Mouse (Mus musculus) neural tube, embryonic 14.5 days (tissue): ENCODE data around the gene Gm21987. TPM values are rescaled to one million over a fixed set of nuclear protein-coding genes. Genes with fewer than 3 reads are reported as not detected.

ENCODE experiments used
- ATAC-seq: fragments of 200-750 bp; cut with Nextera tagmentation; 2 replicates; pipeline ENCODE4 v1.8.0; 2017; ENCODE audit warnings: low read depth, mild to moderate bottlenecking, moderate TSS enrichment, moderate library complexity
- H3K27ac ChIP-seq: fragments of 300-500 bp; sonication (generic); 2 replicates; pipeline ENCODE4 v1.5.1; 2014; ENCODE audit warnings: low read depth, mild to moderate bottlenecking, control low read depth, low read length, moderate library complexity, mixed read lengths
- H3K27me3 ChIP-seq: fragments of 300-500 bp; sonication (generic); 2 replicates; pipeline ENCODE4 v1.6.1; 2014; ENCODE audit warnings: low read length; ENCODE audit not compliant: control insufficient read depth, insufficient read depth
- H3K36me3 ChIP-seq: fragments of 300-500 bp; sonication (generic); 2 replicates; pipeline ENCODE4 v1.6.1; 2014; ENCODE audit warnings: low read length, mixed read lengths; ENCODE audit not compliant: control insufficient read depth, insufficient read depth
- H3K4me1 ChIP-seq: fragments of 300-500 bp; sonication (generic); 2 replicates; pipeline ENCODE4 v1.6.1; 2014; ENCODE audit warnings: low read length; ENCODE audit not compliant: control insufficient read depth, insufficient read depth
- H3K4me2 ChIP-seq: fragments of 300-500 bp; sonication (generic); 2 replicates; pipeline ENCODE4 v1.6.1; 2014; ENCODE audit warnings: mild to moderate bottlenecking, low read depth, low read length, control low read depth
- H3K4me3 ChIP-seq: fragments of 300-500 bp; sonication (generic); 2 replicates; pipeline ENCODE4 v1.5.1; 2014; ENCODE audit warnings: low read depth, low read length, control low read depth, mixed read lengths
- H3K9ac ChIP-seq: fragments of 300-500 bp; sonication (generic); replicated peaks from 2 replicates; pipeline ENCODE4 v1.6.1; 2014; ENCODE audit warnings: low read depth, mild to moderate bottlenecking, control low read depth, low read length, mixed read lengths
- H3K9me3 ChIP-seq: fragments of 300-500 bp; sonication (generic); 2 replicates; pipeline ENCODE4 v1.6.1; 2016; ENCODE audit warnings: low read length; ENCODE audit not compliant: control insufficient read depth
- WGBS: fragments of 180-500 bp; shearing (Covaris S2); extraction: QIAGEN DNeasy Blood & Tissue Kit; methylation state at CpG from one replicate; pipeline ENCODE4 v1.1.7; 2014; 5-methylcytosine and 5-hydroxymethylcytosine counted together
- polyA plus RNA-seq: library from polyadenylated mRNA; unstranded; fragments of >200 nt; fragmentation: Nextera tagmentation; extraction: Ambion mirVana; gene quantifications from 2 replicates; pipeline ENCODE4 v1.2.1, GENCODE M21; 2014

Gm21987 gene
- polyA plus RNA-seq, 1 experiment from 2014 or later = not detected

DNA sequence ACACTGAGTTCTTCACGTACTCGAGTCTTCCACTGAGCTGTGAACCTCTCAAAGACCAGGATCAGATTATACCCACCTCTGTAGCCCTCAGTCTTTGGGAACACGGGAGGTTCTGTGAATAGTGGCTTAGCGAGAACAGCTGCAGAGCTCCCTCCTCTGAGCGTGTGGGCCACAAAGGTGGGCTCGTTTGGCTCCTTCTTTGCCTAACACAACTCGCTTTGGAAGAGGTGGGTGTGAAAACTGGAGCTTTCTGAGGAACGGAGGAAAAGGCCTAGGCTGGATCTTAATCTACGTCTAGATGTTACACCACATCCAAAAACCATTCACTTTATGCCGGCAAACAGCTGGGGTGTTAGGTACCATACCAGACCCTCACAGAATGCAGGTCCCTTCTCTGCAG is 18.6 kb downstream of the Gm21987 start:
- ATAC-seq = no peak
- no peak overlapping the region for H3K27ac ChIP-seq
- no peaks in the 10 kb centered on the region for H3K4me1 ChIP-seq
- 89% methylated on average over 10 of the region's 10 CpGs for WGBS
- no peaks in the 10 kb centered on the region for H3K9me3 ChIP-seq
- H3K9ac ChIP-seq = no peak overlapping the region
- H3K4me2 ChIP-seq = no peak overlapping the region
- no peaks in the 10 kb centered on the region for H3K36me3 ChIP-seq
- no peak overlapping the region for H3K4me3 ChIP-seq
- H3K27me3 ChIP-seq = no peaks in the 10 kb centered on the region

DNA sequence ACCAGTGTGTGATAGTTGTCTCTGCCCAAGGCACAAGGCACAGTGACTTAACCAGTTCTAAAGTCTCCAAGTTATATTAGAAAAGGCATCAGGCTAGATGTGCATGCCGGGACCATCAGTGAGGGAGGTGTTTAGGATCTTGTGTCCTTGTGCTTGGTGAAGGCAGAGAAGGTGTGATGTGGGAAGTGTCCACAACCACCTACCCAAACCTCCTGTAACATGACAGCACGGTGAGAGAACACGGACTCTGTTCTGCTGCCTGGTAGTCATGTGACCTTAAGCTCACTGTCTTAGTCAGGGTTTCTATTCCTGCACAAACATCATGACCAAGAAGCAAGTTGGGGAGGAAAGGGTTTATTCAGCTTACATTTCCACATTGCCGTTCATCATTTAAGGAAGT is 19.4 kb downstream of the Gm21987 start:
- H3K27ac ChIP-seq = no peak overlapping the region
- whole genome bisulfite sequencing = 92% methylated on average over 4 of the region's 4 CpGs
- H3K36me3 ChIP-seq = no peaks in the 10 kb centered on the region
- no peak overlapping the region for H3K4me2 ChIP-seq
- H3K9me3 ChIP-seq = no peaks in the 10 kb centered on the region
- no peaks in the 10 kb centered on the region for H3K4me1 ChIP-seq
- no peak overlapping the region for H3K9ac ChIP-seq
- no peak for ATAC-seq
- no peaks in the 10 kb centered on the region for H3K27me3 ChIP-seq
- no peak overlapping the region for H3K4me3 ChIP-seq

DNA sequence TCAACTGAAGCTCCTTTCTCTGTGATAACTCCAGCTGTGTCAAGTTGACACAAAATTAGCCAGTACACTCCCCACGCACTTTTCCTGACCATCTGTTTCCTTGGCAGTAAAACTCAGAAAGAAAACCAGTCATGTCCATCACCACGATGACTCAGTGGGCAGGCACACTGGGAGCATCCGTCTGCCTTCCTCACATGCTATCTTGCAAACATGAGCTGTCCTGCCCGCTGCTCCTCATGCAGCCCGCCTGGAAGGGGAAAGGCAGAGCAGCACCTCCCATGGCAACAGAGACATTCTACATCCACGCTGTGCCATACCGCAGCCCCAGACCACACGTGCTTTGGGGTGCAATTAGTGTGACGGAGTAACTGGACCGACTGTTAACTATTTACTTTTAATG is 21.5 kb downstream of the Gm21987 start:
- no peaks in the 10 kb centered on the region for H3K9me3 ChIP-seq
- H3K27me3 ChIP-seq = no peaks in the 10 kb centered on the region
- WGBS = 61% methylated on average over 10 of the region's 10 CpGs
- no peaks in the 10 kb centered on the region for H3K4me1 ChIP-seq
- H3K4me2 ChIP-seq = no peak overlapping the region
- no peak overlapping the region for H3K9ac ChIP-seq
- no peaks in the 10 kb centered on the region for H3K36me3 ChIP-seq
- no peak overlapping the region for H3K4me3 ChIP-seq
- H3K27ac ChIP-seq = no peak overlapping the region
- no peak for ATAC-seq

DNA sequence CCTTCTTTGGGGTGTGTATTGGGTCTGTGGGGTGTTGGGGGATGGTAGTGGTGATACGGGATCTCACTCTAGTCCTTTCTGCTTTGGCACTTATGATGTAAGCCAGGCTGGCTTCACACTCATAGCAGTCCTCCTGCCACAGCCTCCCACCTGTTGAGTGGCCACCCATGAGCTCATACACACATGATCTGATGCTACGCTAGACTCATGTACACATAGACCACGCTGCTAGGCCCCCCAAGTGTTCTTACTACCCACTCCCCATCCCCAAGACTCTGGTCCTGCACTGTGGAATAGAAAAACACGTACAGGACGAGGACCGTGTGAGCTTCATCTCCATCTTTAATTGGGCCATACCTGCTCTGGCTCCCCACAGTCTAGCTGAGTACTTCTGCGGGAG is 22.2 kb downstream of the Gm21987 start:
- WGBS = 87% methylated on average over 7 of the region's 7 CpGs
- Histone ChIP-seq H3K27me3 (no peaks in the 10 kb centered on the region), H3K9ac (no peak overlapping the region), H3K4me2 (no peak overlapping the region), H3K4me1 (no peaks in the 10 kb centered on the region), H3K9me3 (no peaks in the 10 kb centered on the region), H3K4me3 (no peak overlapping the region), H3K27ac (no peak overlapping the region), H3K36me3 (no peaks in the 10 kb centered on the region)
- no peak for ATAC-seq

DNA sequence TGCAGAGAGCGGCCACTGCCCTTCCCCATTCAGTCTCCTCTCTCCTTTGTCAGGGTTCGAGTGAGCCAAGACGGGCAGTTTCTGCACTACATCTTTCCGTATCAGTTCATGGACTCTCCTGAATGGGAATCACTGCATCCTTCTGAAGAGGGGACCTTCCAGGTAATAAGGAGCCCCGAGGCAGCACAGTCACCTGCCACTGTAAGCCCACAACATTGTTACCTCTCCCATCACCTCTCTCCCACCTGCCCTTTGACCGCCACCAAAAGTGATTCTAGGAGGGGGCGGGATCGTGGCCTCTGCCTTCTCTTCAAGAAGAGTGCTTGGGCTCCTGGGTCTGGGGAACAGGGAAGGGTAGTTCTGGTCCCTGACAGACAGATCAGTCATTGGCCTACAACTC is 22.6 kb downstream of the Gm21987 start:
- Histone ChIP-seq H3K36me3 (no peaks in the 10 kb centered on the region), H3K27ac (no peak overlapping the region), H3K9ac (no peak overlapping the region), H3K4me3 (no peak overlapping the region), H3K27me3 (no peaks in the 10 kb centered on the region), H3K4me2 (no peak overlapping the region), H3K4me1 (no peaks in the 10 kb centered on the region), H3K9me3 (no peaks in the 10 kb centered on the region)
- no peak for ATAC-seq
- 90% methylated on average over 8 of the region's 8 CpGs for WGBS

DNA sequence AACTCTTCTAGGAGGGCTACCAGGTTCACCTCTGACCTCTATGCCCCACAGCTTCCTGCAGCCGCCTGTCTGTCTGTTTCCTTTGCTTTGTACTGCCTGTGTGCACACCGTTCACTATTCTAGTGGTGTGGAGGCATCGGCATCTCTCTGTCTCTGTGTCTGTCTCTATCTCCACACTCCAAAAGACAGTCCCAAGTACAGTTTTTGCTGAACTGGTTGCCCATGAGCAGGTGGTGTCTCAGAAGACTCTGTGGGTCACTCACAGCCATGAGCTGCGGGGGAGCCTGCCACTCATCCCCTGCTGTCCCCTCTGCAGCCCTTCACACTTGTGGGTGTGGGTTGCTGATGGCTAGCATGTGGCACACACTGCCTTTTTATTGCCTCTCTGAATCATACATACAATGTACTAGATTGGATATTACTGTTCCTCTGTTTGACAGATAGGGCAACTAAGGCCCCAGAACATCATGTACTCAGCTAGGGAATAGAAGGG is 23.2 kb downstream of the Gm21987 start:
- no peaks in the 10 kb centered on the region for H3K27me3 ChIP-seq
- H3K9ac ChIP-seq = no peak overlapping the region
- WGBS = 86% methylated on average over 4 of the region's 4 CpGs
- H3K4me2 ChIP-seq = no peak overlapping the region
- H3K36me3 ChIP-seq = no peaks in the 10 kb centered on the region
- no peak overlapping the region for H3K4me3 ChIP-seq
- H3K4me1 ChIP-seq = no peaks in the 10 kb centered on the region
- H3K9me3 ChIP-seq = no peaks in the 10 kb centered on the region
- H3K27ac ChIP-seq = no peak overlapping the region
- ATAC-seq = no peak

DNA sequence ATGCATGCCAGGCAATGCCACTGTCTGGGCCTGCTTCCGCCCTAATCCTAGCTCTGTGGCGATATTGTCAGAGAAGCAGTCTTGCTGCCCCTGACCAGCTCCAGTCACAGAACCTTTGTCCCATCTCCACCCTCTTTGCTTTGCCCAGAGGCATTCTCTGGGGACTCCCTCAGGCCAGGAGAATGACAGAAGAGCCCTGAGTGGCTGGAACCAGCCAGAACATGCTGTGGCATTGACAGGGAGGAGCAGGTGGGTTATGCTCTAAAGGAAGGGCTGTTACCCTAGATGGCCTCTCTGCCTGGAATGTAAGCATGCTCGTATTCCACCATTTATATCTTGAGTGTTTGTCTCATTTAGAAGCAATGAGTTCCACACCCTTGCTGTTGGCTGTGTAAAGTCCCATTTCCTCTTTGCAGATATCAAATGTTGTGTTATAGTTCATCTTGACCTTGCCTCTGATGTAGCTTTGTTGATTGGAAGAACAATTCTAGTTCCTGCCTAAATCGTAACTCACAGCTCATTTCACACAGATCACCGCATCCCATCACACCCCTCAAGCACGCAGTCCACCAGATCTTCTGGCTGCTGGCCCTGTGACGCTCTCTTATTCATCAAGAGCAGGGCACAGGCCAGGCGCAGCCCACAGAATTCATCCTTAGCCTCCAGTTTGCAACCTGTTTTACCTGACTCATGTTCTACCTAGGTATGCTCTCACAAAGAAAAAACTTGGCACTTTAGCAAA is 24.0 kb downstream of the Gm21987 start:
- 79% methylated on average over 8 of the region's 8 CpGs for WGBS
- Histone ChIP-seq H3K9me3 (no peaks in the 10 kb centered on the region), H3K4me3 (no peak overlapping the region), H3K4me1 (no peaks in the 10 kb centered on the region), H3K36me3 (no peaks in the 10 kb centered on the region), H3K27me3 (no peaks in the 10 kb centered on the region), H3K4me2 (no peak overlapping the region), H3K27ac (no peak overlapping the region), H3K9ac (no peak overlapping the region)
- ATAC-seq = no peak

DNA sequence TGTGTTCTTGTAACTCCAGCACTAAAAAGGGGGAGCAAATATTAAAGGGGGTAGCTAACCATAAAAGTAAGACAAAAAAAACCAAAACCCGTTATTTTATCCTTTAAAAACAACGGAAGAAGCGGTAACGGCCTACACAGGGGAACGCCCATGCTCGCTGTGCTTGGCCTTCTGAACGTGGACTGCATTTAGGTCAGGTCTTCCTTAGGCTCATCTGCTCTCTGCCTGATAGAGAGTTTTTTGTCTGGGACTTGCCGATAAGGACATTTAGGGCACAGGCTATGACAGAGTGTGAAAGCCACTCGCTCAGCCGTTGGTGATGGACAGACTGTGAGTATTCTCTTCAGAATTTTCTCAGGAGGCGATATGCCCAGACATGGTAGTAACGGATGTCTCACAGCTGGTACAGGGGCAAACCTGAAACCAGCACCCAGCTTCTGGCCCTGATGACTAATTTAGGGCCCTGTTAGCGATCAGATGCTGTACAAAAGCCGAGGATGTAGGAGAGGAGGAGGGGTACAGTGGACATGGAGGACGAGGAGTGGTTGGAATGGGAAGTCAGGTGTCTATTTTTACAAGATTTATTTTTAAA is 25.0 kb downstream of the Gm21987 start:
- no peak overlapping the region for H3K27ac ChIP-seq
- no peaks in the 10 kb centered on the region; the same call in 1 of the 2 replicates for H3K4me1 ChIP-seq
- H3K9ac ChIP-seq = no peak overlapping the region
- 91% methylated on average over 15 of the region's 15 CpGs for WGBS
- H3K9me3 ChIP-seq = no peaks in the 10 kb centered on the region
- H3K4me3 ChIP-seq = no peak overlapping the region
- no peaks in the 10 kb centered on the region for H3K36me3 ChIP-seq
- no peaks in the 10 kb centered on the region for H3K27me3 ChIP-seq
- ATAC-seq = no peak
- no peak overlapping the region for H3K4me2 ChIP-seq

DNA sequence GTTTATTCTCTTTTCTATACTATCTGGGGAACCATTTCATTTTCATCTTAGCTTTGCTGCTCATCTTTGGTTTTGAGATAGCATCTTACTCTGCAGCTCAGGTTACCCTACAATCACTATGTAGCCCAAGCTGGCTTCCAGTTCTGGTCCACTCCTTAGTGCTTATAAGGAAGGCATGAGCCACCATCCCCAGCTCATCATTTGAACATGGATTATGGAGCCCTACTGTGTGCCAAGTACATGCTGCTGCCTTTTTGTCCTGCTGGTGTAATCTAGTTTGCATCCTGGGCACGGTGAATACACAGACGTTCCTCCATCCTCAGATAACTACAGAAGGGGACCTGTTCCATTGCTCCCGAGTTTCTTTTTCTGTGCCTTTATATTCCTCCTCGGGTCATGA is 26.0 kb downstream of the Gm21987 start:
- Histone ChIP-seq H3K36me3 (no peaks in the 10 kb centered on the region), H3K4me2 (no peak overlapping the region), H3K4me3 (no peak overlapping the region), H3K9ac (no peak overlapping the region), H3K9me3 (no peaks in the 10 kb centered on the region), H3K27me3 (no peaks in the 10 kb centered on the region), H3K27ac (no peak overlapping the region), H3K4me1 (no peaks in the 10 kb centered on the region; the same call in 1 of the 2 replicates)
- WGBS = 91% methylated on average over 4 of the region's 4 CpGs
- ATAC-seq = no peak
